Mouse (Mus musculus) mature B cell (primary cell): ENCODE data around the gene Ndufc1.

Experiments
- in situ Hi-C: fragments of 300-500 bp; cut with MboI; formaldehyde crosslinking; loops from 2 replicates; pipeline ENCODE4 v1.14.3; 2019

The Ndufc1 gene

DNA sequence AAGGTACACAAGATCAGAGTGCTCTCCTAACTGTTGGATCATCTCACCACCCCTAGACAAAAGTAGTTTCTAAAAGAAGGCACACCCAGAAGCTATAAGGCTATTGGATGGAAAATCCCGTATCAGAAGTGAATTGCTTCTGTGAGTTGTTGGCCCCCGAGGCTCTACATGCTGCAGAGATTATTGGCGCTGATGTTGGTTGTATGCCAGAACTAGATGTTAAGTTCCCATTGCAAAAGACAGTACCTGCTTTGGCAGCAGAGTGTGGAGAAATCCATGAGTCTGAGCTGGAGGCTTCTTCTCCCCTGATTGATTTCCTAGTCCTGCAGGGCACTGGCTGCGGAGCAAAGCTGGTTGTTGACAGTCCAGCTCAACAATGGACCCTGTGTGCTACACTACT lies 40.8 kb downstream of the Ndufc1 start:
- in situ Hi-C loops, result no loop called here

DNA sequence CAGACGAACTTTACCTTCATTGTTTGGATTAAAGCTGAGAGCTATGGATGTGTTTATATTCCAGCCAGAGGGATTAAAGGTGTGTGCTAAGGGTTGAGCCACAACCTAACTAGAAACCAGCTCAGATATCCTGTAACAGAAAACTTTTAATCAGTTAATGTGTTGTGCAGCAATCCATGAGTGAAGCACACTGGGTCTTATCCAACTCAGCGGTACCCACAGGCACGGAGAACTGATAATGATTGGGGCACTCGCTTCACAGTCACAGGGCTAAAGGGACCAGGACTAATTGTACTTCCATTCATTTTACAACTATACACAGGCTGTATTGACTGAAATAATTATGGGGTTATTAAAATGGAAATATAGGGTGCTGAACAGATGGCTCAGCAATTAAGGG lies 41.9 kb downstream of the Ndufc1 start:
- in situ Hi-C loops, result no loop called here

DNA sequence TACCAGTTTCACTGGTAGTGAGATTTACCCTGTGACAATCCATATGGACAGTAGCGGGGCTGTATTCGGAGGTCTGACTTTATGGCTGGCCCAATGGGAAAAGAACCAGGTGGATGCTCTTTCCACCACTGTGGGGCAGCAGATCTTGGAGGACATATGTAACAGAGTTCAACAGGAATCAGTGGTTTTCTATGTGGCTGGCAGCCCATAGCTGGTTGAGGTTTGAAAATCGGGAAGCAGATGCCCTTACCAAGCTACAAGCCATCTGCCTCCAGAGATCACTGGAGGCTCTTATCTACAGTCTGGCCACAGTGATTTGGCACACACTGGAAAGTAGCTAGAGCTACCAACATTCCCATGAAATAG lies 43.3 kb downstream of the Ndufc1 start:
- in situ Hi-C loops, result no loop called here

DNA sequence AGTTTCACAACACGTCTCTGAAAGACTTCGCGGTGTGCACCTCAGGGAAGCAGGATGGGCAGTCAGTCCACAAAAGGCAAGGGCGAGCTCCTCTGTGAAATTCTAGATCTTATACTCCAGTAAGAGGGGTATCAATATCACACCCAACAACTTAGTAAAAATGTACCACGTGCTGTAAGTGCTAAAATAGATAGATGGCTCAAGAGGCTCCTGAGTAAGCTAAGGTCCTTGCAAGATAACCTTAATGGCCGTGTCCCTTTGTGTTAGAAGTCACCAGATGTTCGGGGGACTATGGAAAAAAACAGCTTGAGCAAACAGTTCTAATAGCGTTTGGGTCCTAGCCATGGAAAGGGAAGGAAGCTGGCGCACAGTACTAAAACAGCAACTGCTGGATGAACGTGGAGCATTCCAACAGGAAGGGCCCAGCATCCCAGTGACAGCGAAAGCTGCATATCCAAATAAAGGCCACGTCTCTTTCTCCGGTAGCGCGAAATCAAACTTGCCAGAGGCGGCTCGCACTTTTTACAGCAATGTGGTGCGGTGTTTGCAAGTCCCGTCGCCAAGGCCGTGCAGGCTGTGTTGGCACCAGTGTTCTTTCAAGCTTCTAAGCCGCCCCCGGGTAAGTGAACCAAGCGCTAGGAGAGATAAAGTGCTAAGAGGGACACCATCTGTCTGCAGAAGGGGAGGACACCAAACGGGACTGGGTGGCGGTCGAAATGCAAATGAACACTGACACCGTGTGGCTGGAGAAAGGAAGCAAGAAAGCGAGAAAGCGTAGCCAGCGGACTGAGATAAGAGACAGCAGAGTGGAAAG lies 43.9 kb downstream of the Ndufc1 start:
- in situ Hi-C loops, result no loop called here

DNA sequence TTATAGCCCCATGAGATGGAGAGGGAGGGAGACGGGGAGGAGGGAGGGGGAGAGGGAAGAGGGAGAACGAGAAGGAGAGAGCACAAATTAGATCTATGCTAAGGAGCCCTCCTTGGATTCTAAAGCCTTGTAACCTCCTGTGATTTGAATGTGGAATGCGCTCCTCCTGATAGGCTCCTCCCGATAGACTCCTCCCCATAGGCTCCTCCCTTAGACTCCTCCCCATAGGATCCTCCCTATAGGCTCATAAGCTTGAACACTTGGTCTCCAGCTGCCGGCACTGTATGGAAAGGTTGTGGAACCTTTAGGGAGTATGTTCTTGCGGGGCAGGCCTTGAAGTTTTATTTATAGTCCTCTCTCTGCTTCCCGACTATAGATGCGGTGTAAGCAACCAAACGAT lies 47.7 kb downstream of the Ndufc1 start:
- in situ Hi-C loops, result no loop called here

DNA sequence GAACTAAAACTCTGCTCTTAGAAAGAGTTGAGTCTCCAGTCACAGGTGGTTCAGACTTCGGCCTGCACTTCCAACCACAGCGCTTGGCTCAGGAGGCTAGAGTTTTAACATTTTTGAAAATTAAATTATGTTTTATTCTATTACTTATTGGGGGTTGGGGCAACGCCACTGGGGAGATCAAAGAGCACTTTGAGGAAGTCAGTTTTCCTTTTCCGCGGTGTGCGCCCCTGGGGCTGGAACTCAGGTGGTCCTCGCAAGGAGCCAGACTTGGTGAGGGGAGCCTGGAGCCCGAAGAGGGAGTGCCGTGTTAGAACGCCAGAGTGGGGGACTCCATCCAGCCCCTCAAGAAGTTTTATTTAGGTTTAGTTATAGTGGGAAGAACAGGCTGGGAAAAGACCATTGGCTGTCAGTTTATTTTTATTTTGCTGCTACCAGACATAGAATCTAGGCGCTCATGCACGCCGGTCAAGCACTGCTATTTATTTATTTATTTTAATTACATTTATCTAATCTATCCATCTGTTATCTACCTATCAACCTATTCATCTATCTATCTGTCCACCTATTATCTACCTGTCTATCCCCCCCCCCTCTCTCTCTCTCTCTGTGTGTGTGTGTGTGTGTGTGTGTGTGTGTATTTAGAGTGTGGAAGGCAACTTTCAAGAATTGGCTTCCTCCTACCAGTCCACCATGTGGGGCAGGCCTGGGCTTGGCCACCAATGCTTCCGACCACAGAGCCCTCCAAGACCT lies 49.1 kb downstream of the Ndufc1 start:
- in situ Hi-C loops, result loop anchor here (10.0 kb wide), 2 partner anchors 75 to 125 kb away; no protein-coding TSS in a partner anchor

DNA sequence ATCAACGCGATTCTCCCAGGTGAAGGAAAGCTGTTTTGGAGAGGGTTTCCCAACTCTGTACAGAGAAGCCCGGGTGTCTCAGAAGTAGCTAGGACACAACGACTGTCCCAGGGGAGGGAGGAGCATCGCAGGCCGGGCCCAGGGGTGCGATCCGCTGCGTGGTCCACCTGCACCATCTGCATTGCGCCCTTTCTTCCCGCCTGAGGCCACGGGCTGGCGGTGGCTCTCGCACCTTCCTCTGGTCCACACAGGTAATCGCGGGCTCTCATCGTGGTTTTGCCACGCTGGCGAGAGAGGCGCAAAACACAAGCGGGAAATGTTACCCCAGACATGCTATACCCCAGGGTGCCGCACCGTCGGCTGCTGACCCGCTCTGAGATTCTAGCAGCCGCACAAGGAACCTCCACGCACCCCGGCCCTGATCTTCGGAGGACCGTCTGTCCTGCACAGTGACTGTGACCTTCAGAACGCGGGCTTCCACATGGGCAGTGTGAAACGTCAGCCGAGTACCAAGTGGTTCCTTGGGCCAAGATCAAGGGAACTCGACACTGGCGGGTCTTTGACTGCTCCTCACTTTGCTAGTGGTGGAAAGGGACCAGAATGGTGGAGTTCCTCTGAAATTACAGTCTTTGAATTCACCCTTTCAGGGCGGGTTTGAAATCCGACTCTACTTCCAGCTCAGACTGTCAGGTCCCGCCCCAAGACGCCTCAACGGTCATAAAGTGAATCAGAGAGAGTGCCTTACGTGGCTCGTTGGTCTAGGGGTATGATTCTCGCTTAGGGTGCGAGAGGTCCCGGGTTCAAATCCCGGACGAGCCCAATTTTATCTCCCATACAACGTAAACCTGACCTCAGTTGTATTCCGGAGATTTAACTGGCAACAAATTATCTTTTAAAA lies 49.9 kb downstream of the Ndufc1 start:
- in situ Hi-C loops, result loop anchor here (10.0 kb wide), 2 partner anchors 74 to 124 kb away; no protein-coding TSS in a partner anchor

DNA sequence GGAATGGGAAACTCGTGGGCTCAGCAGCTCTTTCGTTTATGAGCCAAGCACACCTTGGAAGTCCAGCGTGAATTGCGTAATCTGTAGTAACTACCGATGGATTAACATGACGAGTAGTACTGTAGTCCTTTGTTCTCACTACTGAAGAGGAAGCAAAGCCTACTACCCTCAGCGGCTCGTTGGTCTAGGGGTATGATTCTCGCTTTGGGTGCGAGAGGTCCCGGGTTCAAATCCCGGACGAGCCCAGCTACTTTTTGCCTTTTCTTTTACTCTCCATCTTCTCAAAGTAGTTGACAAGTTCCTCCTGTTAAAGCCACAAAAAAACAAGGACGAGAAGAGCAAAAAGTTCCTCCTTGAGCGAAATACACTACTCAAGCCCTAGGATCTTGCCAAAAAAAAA lies 50.6 kb downstream of the Ndufc1 start:
- in situ Hi-C loops, result loop anchor here (10.0 kb wide), 2 partner anchors 73 to 123 kb away; no protein-coding TSS in a partner anchor

DNA sequence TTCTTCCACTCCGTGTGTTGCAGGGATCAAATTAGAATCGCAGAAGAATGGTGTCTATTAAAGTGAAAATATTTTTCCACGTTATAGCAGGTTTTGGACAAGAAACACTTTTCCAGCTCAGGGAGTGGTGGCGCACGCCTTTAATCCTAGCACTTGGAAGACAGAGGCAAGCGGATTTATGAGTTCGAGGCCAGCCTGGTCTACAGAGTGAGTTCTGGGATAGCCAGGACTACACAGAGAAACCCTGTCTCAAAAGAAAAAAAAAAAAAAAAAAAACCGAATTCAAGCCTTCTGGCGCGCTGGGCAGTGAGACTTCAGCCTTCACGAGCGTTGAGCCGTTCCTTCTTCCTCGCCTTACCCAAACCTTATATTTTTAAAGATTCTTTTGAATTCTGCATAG lies 51.2 kb downstream of the Ndufc1 start:
- in situ Hi-C loops, result loop anchor here (10.0 kb wide), 2 partner anchors 73 to 123 kb away; no protein-coding TSS in a partner anchor

DNA sequence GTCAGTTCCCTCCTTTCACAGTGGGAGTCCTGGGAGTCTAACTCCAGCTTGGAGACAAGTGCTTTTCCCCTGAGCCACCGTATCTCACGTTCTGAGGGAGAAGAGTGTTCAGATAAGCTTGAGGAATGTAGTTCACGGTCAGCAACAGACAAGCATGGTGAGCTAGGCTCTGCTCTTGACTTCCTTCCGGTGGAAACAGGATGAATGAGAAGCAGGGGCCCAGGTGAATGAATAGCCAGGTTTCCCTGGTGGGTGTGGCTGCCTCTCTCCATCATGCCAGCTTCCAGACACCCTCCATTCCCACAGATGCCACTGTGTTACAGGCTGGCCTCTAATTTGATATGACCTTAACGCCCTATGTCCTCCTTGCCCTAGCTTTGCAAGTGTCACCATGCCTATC lies 51.7 kb downstream of the Ndufc1 start:
- in situ Hi-C loops, result loop anchor here (10.0 kb wide), 2 partner anchors 72 to 122 kb away; no protein-coding TSS in a partner anchor

DNA sequence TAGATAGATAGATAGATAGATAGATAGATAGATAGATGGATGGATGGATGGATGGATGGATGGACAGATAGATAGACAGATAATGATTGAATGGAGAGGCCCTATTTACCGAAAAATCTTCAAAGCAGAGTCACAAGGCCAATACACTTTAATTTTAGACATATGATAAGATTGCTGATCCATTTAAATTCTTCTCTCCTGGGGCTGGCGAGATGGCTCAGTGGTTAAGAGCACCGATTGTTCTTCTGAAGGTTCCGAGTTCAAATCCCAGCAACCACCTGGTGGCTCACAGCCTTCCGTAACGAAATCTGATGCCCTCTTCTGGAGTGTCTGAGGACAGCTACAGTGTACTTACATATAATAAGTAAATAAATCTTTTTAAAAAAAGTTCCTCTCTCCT lies 53.8 kb downstream of the Ndufc1 start:
- in situ Hi-C loops, result loop anchor here (10.0 kb wide), 2 partner anchors 70 to 120 kb away; no protein-coding TSS in a partner anchor
